Mouse (Mus musculus): Measurements from ENCODE around the gene Bcas1. TPM values are rescaled to one million over a fixed set of nuclear protein-coding genes. Genes with fewer than 3 reads are reported as not detected.

Bcas1 gene
- polyA plus RNA-seq, 1 experiment from 2014 or later: 11.8 TPM

DNA sequence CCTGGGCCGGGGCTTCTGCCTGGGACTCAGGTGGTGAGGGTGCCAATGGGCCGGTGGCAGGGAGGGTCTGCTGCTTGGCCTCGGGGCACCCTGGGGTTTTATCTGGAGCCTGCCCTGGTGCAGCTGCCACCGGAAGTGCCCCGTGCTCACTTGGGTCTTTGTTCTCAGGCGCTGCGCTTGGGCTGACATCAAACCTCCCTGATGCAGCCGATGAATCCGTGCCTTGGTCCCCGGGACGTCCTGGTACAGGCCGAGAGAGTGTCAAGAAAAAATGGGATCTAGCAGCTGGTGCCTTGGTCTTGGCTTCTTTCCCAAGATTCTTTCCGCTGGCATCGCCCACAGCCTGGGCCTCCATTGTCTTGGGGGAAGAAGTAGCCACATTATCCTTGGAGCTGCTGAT is 21.2 kb downstream of the Bcas1 start:
- no peak overlapping the region for H3K4me2 ChIP-seq (ENCODE audit: low read depth, low read length)
- H3K27me3 ChIP-seq (ENCODE audit: control insufficient read depth, insufficient read depth, low read length): no peaks in the 10 kb centered on the region
- no peaks in the 10 kb centered on the region for H3K9me3 ChIP-seq (ENCODE audit: control insufficient read depth, low read length)
- H3K27ac ChIP-seq (ENCODE audit: low read depth, low read length): peak overlapping the region; percentile 58
- no peak overlapping the region for H3K9ac ChIP-seq (replicated peaks; ENCODE audit: low read depth, low read length)
- H3K36me3 ChIP-seq (ENCODE audit: control insufficient read depth, insufficient read depth, low read length): no peaks in the 10 kb centered on the region
- 44% methylated on average over 14 of the region's 14 CpGs for WGBS
- ATAC-seq (ENCODE audit: low read depth): peak; percentile 52
- H3K4me3 ChIP-seq (ENCODE audit: low read depth, low read length): no peak overlapping the region
- H3K4me1 ChIP-seq (ENCODE audit: control insufficient read depth, insufficient read depth, low read length): peaks cover 22% of the 10 kb centered on the region

GRCm38 (mm10) chr2:170404781-170405573 is 22.7 kb downstream of the Bcas1 start:
- H3K4me3 ChIP-seq (ENCODE audit: low read depth, low read length): peak overlapping the region; percentile 1; the same call in 1 of the 2 replicates

DNA sequence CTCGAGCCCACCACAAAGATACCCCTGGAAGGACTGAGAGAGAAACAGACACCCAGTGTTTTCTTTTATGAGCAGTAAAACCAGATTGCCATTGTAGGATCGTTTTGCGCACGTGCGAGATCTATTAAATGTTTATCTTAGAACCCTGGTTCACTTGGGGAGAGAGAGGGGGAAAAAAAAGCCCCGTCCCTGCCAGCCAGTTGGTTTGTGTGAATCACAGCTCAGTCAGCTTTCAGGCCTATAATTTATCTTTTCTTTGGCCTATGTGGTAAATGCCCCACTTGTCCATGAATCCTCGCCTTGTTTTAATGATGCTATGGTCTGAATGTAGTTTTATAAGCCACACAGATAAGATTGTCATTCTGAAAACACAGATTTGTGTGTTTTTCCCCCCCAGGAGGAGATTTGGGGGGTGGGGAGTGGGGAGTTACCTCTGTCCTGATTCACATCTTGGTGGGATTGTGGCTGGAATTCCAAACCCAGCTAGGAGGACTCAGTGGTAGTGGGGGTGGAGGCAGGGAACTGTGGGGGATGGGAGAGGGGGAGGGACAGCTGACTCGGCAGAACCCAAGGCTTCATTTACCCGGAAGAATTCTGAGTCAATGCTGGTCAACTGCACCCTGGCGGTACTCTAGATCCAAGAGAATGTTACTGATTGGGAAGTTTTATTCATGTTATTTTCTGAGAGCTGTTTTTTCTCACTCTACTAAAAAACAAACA is 23.8 kb downstream of the Bcas1 start:
- Histone ChIP-seq H3K27me3 (ENCODE audit: control insufficient read depth, insufficient read depth, low read length) (no peaks in the 10 kb centered on the region), H3K9ac (replicated peaks; ENCODE audit: low read depth, low read length) (no peak overlapping the region), H3K4me2 (ENCODE audit: low read depth, low read length) (no peak overlapping the region), H3K36me3 (ENCODE audit: control insufficient read depth, insufficient read depth, low read length) (no peaks in the 10 kb centered on the region), H3K27ac (ENCODE audit: low read depth, low read length) (no peak overlapping the region; the same call in 1 of the 2 replicates), H3K4me3 (ENCODE audit: low read depth, low read length) (no peak overlapping the region), H3K9me3 (ENCODE audit: control insufficient read depth, low read length) (no peaks in the 10 kb centered on the region), H3K4me1 (ENCODE audit: control insufficient read depth, insufficient read depth, low read length) (peaks cover 25% of the 10 kb centered on the region)
- WGBS: 15% methylated on average over 10 of the region's 10 CpGs
- no peak for ATAC-seq (ENCODE audit: low read depth)

More at GRCm38 (mm10) chr2:170404781-170405573, 22.7 kb downstream of the Bcas1 start:
- Histone ChIP-seq H3K27me3 (ENCODE audit: control insufficient read depth, insufficient read depth, low read length) (no peaks in the 10 kb centered on the region), H3K4me2 (ENCODE audit: low read depth, low read length) (no peak overlapping the region; the same call in 1 of the 2 replicates), H3K4me1 (ENCODE audit: control insufficient read depth, insufficient read depth, low read length) (peaks cover 25% of the 10 kb centered on the region), H3K9me3 (ENCODE audit: control insufficient read depth, low read length) (no peaks in the 10 kb centered on the region), H3K9ac (replicated peaks; ENCODE audit: low read depth, low read length) (no peak overlapping the region; the same call in 1 of the 2 replicates), H3K36me3 (ENCODE audit: control insufficient read depth, insufficient read depth, low read length) (no peaks in the 10 kb centered on the region), H3K27ac (ENCODE audit: low read depth, low read length) (peak overlapping the region; percentile 8)
- 19% methylated on average over 18 of the region's 18 CpGs for WGBS
- ATAC-seq (ENCODE audit: low read depth): peak; percentile 59; the same call in 1 of the 2 replicates

DNA sequence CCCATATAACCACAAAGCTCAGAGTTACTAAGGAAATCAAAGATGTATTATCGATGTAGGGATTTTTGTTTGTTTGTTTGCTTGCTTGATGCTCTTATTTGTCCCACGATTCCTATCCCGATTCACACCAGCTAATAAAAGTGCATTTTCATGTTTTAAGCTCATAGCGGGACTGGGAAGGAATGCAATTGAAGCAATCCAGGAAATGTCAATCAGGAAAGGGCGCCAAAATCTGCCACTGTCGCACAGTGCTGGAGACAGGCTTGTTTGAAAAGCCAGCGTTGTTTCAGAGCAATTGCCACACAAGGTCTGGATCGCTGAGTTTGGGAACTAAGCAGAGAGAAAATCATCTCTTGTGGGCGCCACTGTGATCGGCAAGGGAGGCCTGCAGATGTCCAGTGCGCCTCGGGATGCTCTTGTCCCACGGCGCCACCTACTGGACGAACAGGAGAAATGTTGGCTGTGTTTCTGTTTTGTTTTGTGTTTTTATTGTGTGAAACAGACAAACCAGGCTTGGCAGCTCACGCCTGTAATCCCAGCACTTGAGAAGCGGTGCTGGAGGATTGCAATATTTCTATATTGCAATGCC is 26.3 kb downstream of the Bcas1 start:
- Histone ChIP-seq H3K4me2 (ENCODE audit: low read depth, low read length) (peak overlapping the region; percentile 49), H3K9ac (replicated peaks; ENCODE audit: low read depth, low read length) (no peak overlapping the region), H3K36me3 (ENCODE audit: control insufficient read depth, insufficient read depth, low read length) (no peaks in the 10 kb centered on the region), H3K27ac (ENCODE audit: low read depth, low read length) (0 out of 2 replicates have a peak overlapping the region, but pooled peaks have one; percentile 52), H3K4me3 (ENCODE audit: low read depth, low read length) (0 out of 2 replicates have a peak overlapping the region, but pooled peaks have one; percentile 2), H3K27me3 (ENCODE audit: control insufficient read depth, insufficient read depth, low read length) (no peaks in the 10 kb centered on the region), H3K4me1 (ENCODE audit: control insufficient read depth, insufficient read depth, low read length) (peaks cover 25% of the 10 kb centered on the region), H3K9me3 (ENCODE audit: control insufficient read depth, low read length) (no peaks in the 10 kb centered on the region)
- peak; percentile 65 for ATAC-seq (ENCODE audit: low read depth)
- WGBS: 2% methylated on average over 17 of the region's 17 CpGs

DNA sequence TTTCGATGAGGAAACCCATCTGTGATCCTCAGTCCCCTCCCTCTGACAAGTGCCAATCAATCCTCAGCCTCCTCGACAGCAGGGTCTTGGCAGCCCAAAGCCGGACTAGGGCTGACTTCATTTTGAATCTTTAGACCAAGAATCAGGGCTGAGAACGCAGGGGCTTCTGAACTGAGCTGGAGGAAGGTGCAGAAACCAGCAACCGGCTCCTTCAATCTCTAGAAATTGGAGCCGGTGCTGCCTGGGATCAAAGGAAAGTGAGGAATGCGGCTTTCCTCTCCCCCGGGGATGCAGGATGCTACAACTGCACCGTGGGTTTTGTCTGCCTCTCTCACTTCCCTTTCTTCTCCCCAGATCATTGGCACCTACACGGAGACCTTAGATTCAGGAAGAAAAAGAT is 27.0 kb downstream of the Bcas1 start:
- Histone ChIP-seq H3K4me2 (ENCODE audit: low read depth, low read length) (peak overlapping the region; percentile 24), H3K27ac (ENCODE audit: low read depth, low read length) (no peak overlapping the region), H3K4me3 (ENCODE audit: low read depth, low read length) (no peak overlapping the region), H3K4me1 (ENCODE audit: control insufficient read depth, insufficient read depth, low read length) (peaks cover 25% of the 10 kb centered on the region), H3K9me3 (ENCODE audit: control insufficient read depth, low read length) (no peaks in the 10 kb centered on the region), H3K9ac (replicated peaks; ENCODE audit: low read depth, low read length) (no peak overlapping the region), H3K27me3 (ENCODE audit: control insufficient read depth, insufficient read depth, low read length) (no peaks in the 10 kb centered on the region), H3K36me3 (ENCODE audit: control insufficient read depth, insufficient read depth, low read length) (no peaks in the 10 kb centered on the region)
- ATAC-seq (ENCODE audit: low read depth): no peak; the same call in 1 of the 2 replicates
- WGBS: 5% methylated on average over 10 of the region's 10 CpGs

DNA sequence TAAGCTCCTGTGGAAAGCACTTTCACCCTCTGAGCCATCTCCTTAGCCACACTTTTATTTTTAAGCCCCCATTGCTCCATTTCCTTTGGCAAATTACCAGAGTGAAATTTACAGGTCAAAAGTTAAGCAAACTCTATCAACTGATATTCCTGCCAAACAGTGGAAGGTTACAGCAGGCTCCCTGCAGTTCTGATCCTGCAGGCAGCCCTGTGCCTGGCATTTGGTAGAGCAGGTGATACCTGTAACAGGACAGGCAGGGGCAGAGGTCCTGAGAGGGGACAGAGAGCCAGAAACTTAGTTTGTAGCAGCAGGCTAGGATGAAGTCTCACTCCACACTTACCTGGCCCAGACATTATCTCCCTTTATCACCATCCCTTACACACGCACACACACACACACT is 35.7 kb downstream of the Bcas1 start:
- no peak for ATAC-seq (ENCODE audit: low read depth)
- WGBS: 100% methylated on average over 1 of the region's 1 CpGs
- Histone ChIP-seq H3K36me3 (ENCODE audit: control insufficient read depth, insufficient read depth, low read length) (no peaks in the 10 kb centered on the region), H3K27me3 (ENCODE audit: control insufficient read depth, insufficient read depth, low read length) (no peaks in the 10 kb centered on the region), H3K9me3 (ENCODE audit: control insufficient read depth, low read length) (no peaks in the 10 kb centered on the region), H3K9ac (replicated peaks; ENCODE audit: low read depth, low read length) (no peak overlapping the region), H3K4me1 (ENCODE audit: control insufficient read depth, insufficient read depth, low read length) (no peaks in the 10 kb centered on the region), H3K4me2 (ENCODE audit: low read depth, low read length) (no peak overlapping the region), H3K27ac (ENCODE audit: low read depth, low read length) (no peak overlapping the region), H3K4me3 (ENCODE audit: low read depth, low read length) (no peak overlapping the region)

DNA sequence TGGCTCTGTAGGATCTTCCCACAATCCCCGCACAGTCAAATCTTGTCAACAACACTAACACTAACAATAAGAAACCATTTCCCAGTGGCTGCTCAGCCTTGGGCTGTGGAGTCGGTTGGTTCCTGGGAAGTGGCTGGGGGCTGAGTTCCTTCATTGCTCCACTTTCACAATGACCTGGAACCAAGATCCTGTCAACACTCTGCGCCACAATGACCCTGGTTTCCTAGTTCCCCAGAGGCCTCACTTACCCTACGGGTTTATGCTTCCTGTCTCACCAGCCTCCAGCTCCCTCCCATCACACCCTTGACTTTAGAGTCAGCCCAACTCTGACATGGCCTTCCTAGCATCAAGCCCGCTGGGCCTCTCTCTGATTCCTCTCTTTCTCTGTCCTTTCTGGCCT is 39.3 kb downstream of the Bcas1 start:
- 82% methylated on average over 5 of the region's 5 CpGs for WGBS
- H3K9me3 ChIP-seq (ENCODE audit: control insufficient read depth, low read length): no peaks in the 10 kb centered on the region
- no peak for ATAC-seq (ENCODE audit: low read depth)
- no peak overlapping the region for H3K27ac ChIP-seq (ENCODE audit: low read depth, low read length)
- H3K9ac ChIP-seq (replicated peaks; ENCODE audit: low read depth, low read length): no peak overlapping the region
- no peak overlapping the region for H3K4me2 ChIP-seq (ENCODE audit: low read depth, low read length)
- no peaks in the 10 kb centered on the region for H3K36me3 ChIP-seq (ENCODE audit: control insufficient read depth, insufficient read depth, low read length)
- H3K27me3 ChIP-seq (ENCODE audit: control insufficient read depth, insufficient read depth, low read length): no peaks in the 10 kb centered on the region
- H3K4me3 ChIP-seq (ENCODE audit: low read depth, low read length): no peak overlapping the region
- no peaks in the 10 kb centered on the region for H3K4me1 ChIP-seq (ENCODE audit: control insufficient read depth, insufficient read depth, low read length)

- Histone ChIP-seq H3K4me1 (ENCODE audit: control insufficient read depth, insufficient read depth, low read length) (no peaks in the 10 kb centered on the region), H3K9ac (replicated peaks; ENCODE audit: low read depth, low read length) (no peak overlapping the region), H3K4me2 (ENCODE audit: low read depth, low read length) (no peak overlapping the region), H3K27ac (ENCODE audit: low read depth, low read length) (no peak overlapping the region), H3K4me3 (ENCODE audit: low read depth, low read length) (no peak overlapping the region), H3K9me3 (ENCODE audit: control insufficient read depth, low read length) (no peaks in the 10 kb centered on the region), H3K27me3 (ENCODE audit: control insufficient read depth, insufficient read depth, low read length) (no peaks in the 10 kb centered on the region), H3K36me3 (ENCODE audit: control insufficient read depth, insufficient read depth, low read length) (no peaks in the 10 kb centered on the region)
- 94% methylated on average over 1 of the region's 1 CpGs for WGBS
- no peak for ATAC-seq (ENCODE audit: low read depth)
Measured at GRCm38 (mm10) chr2:170385556-170385955, 42.1 kb downstream of the Bcas1 start.

All from neural tube, embryonic 14.5 days (tissue).